8 mouse cellular contexts compared by ENCODE assay signal in genomic region chr8:79562071-79562581, GRCm38 (mm10).
DNase-seq lines count a peak whose midpoint lies in the region.

No protein-coding gene starts in this region.

- peak; percentile 17 to 18 for DNase-seq in left cerebral cortex, adult 8-10 months (ENCODE audit: low spot score in 2 of 2)
- no peak for DNase-seq in left cerebral cortex, postnatal 10 days (ENCODE audit: extremely low spot score in 1 of 2, low spot score in 2 of 2)
- peak; percentile 65 for DNase-seq in embryo, embryonic 11 days
- peak; percentile 69 to 76 for DNase-seq in heart, adult 9 months (ENCODE audit: low spot score in 2 of 2)
- peak; percentile 2 to 19 for DNase-seq in kidney, postnatal 36 days
- DNase-seq in right cerebral cortex, postnatal 36 days (ENCODE audit: low spot score in 2 of 2), result peak; percentile 9 to 11
- no peak for DNase-seq in cerebellum, postnatal 36 days
- no peak for DNase-seq in layer of hippocampus, postnatal 14 days (ENCODE audit: low spot score in 2 of 2)

- intact Hi-C loops in left cerebral cortex, postnatal 10 days (cut with DNase I), result no loop called here

Comparison
In these comparisons a context has a peak if more than half of its experiments do, and no peak if none do; other contexts are left out.
1. DNase-seq: peak in left cerebral cortex, adult 8-10 months (2 of 2), embryo, embryonic 11 days (single experiment), heart, adult 9 months (2 of 2), kidney, postnatal 36 days (2 of 2) and right cerebral cortex, postnatal 36 days (2 of 2); none in left cerebral cortex, postnatal 10 days (0 of 2), cerebellum, postnatal 36 days (0 of 2) and layer of hippocampus, postnatal 14 days (0 of 2).